Mouse (Mus musculus): Measurements from ENCODE around the gene Otoa. TPM values are rescaled to one million over a fixed set of nuclear protein-coding genes. Genes with fewer than 3 reads are reported as not detected.

Gene Otoa
- polyA plus RNA-seq, 1 experiment from 2014 or later = 0.20 TPM

- Histone ChIP-seq H3K4me2 (replicated peaks) (no peak overlapping the region), H3K36me3 (no peaks in the 10 kb centered on the region), H3K27ac (no peak overlapping the region), H3K4me3 (replicated peaks) (no peak overlapping the region), H3K9ac (no peak overlapping the region), H3K4me1 (replicated peaks) (no peaks in the 10 kb centered on the region), H3K9me3 (no peaks in the 10 kb centered on the region), H3K27me3 (replicated peaks) (no peaks in the 10 kb centered on the region)
- ATAC-seq = no peak
- WGBS = 67% methylated on average over 1 of the region's 1 CpGs
Observed at GRCm38 (mm10) chr7:121165616-121166015, 84.2 kb downstream of the Otoa start.

- H3K4me1 ChIP-seq (replicated peaks) = no peaks in the 10 kb centered on the region
Observed at GRCm38 (mm10) chr7:121171888-121172287, 90.4 kb downstream of the Otoa start.

GRCm38 (mm10) chr7:121187201-121187786 is 105.8 kb downstream of the Otoa start:
- WGBS = 84% methylated on average over 9 of the region's 9 CpGs
- H3K27ac ChIP-seq = no peak overlapping the region
- H3K9me3 ChIP-seq = no peaks in the 10 kb centered on the region
- H3K36me3 ChIP-seq = no peaks in the 10 kb centered on the region
- H3K4me2 ChIP-seq (replicated peaks) = no peak overlapping the region
- no peaks in the 10 kb centered on the region for H3K4me1 ChIP-seq (replicated peaks)
- H3K27me3 ChIP-seq (replicated peaks) = no peaks in the 10 kb centered on the region
- ATAC-seq = no peak
- no peak overlapping the region for H3K4me3 ChIP-seq (replicated peaks)
- H3K9ac ChIP-seq = no peak overlapping the region

More at GRCm38 (mm10) chr7:121171888-121172287, 90.4 kb downstream of the Otoa start:
- Histone ChIP-seq H3K27me3 (replicated peaks) (0 out of 2 replicates have a peak, but pooled peaks cover 4% of the 10 kb centered on the region), H3K9me3 (no peaks in the 10 kb centered on the region), H3K36me3 (no peaks in the 10 kb centered on the region), H3K4me3 (replicated peaks) (no peak overlapping the region), H3K4me2 (replicated peaks) (no peak overlapping the region), H3K9ac (no peak overlapping the region), H3K27ac (no peak overlapping the region)
- 11% methylated on average over 6 of the region's 6 CpGs for WGBS
- no peak for ATAC-seq

- no peak for ATAC-seq
- Histone ChIP-seq H3K4me1 (replicated peaks) (no peaks in the 10 kb centered on the region), H3K4me3 (replicated peaks) (no peak overlapping the region), H3K9me3 (no peaks in the 10 kb centered on the region), H3K36me3 (no peaks in the 10 kb centered on the region), H3K4me2 (replicated peaks) (no peak overlapping the region), H3K27ac (no peak overlapping the region), H3K27me3 (replicated peaks) (no peaks in the 10 kb centered on the region), H3K9ac (no peak overlapping the region)
- 91% methylated on average over 7 of the region's 7 CpGs for WGBS
Observed at GRCm38 (mm10) chr7:121188976-121189375, 107.5 kb downstream of the Otoa start.

- Histone ChIP-seq H3K36me3 (no peaks in the 10 kb centered on the region), H3K4me1 (replicated peaks) (no peaks in the 10 kb centered on the region), H3K4me3 (replicated peaks) (no peak overlapping the region), H3K27ac (no peak overlapping the region), H3K9me3 (no peaks in the 10 kb centered on the region), H3K4me2 (replicated peaks) (no peak overlapping the region), H3K9ac (no peak overlapping the region), H3K27me3 (replicated peaks) (no peaks in the 10 kb centered on the region)
- WGBS = 80% methylated on average over 8 of the region's 8 CpGs
- ATAC-seq = no peak
Observed at GRCm38 (mm10) chr7:121198933-121199332, 117.5 kb downstream of the Otoa start.

- Histone ChIP-seq H3K4me2 (replicated peaks) (no peak overlapping the region), H3K4me1 (replicated peaks) (no peaks in the 10 kb centered on the region), H3K36me3 (no peaks in the 10 kb centered on the region), H3K4me3 (replicated peaks) (no peak overlapping the region), H3K27ac (no peak overlapping the region), H3K9ac (no peak overlapping the region), H3K27me3 (replicated peaks) (no peaks in the 10 kb centered on the region), H3K9me3 (no peaks in the 10 kb centered on the region)
- no peak for ATAC-seq
- 74% methylated on average over 4 of the region's 4 CpGs for WGBS
Observed at GRCm38 (mm10) chr7:121211804-121212203, 130.4 kb downstream of the Otoa start.

Other genes starting within 250 kb of the Otoa start
- gene Eef2k, start 238.8 kb upstream of the Otoa start, polyA plus RNA-seq (2015; fragmentation: Nextera tagmentation; extraction: Ambion mirVana) = 44.4 and 47.2 TPM in 2 replicates
- 40.3 and 41.5 TPM in 2 replicates for gene Polr3e, start 163.9 kb upstream of the Otoa start, polyA plus RNA-seq (2015; fragmentation: Nextera tagmentation; extraction: Ambion mirVana)
- 13.1 and 15.7 TPM in 2 replicates for gene Cdr2, start 99.3 kb upstream of the Otoa start, polyA plus RNA-seq (2015; fragmentation: Nextera tagmentation; extraction: Ambion mirVana)
- gene Mfsd13b, start 99.1 kb upstream of the Otoa start, polyA plus RNA-seq (2015; fragmentation: Nextera tagmentation; extraction: Ambion mirVana) = 0.15 and 0.60 TPM in 2 replicates
- 145 and 158 TPM in 2 replicates for gene Mettl9, start 47.2 kb upstream of the Otoa start, polyA plus RNA-seq (2015; fragmentation: Nextera tagmentation; extraction: Ambion mirVana)
- 3.0 TPM in 2 replicates for gene Igsf6, start 7.1 kb upstream of the Otoa start, polyA plus RNA-seq (2015; fragmentation: Nextera tagmentation; extraction: Ambion mirVana)